Mouse (Mus musculus): ENCODE results near the gene Magi3. TPM values are rescaled to one million over a fixed set of nuclear protein-coding genes. Genes with fewer than 3 reads are reported as not detected.

The Magi3 gene
- total RNA-seq, 2 experiments from 2014 or later = 43.0 to 52.4 TPM

GRCm38 (mm10) chr3:104078725-104079124 is 141.4 kb downstream of the Magi3 start:
- intact Hi-C loops (cut with DNase I) = no loop called here
- DNase-seq (ENCODE audit: low spot score in 2 of 2) = no peak

GRCm38 (mm10) chr3:104069395-104069794 is 150.8 kb downstream of the Magi3 start:
- intact Hi-C loops (cut with DNase I) = no loop called here
- DNase-seq (ENCODE audit: low spot score in 2 of 2) = no peak

- peak; percentile 52 to 54 for DNase-seq (ENCODE audit: low spot score in 2 of 2)
- intact Hi-C loops (cut with DNase I) = no loop called here
Observed at GRCm38 (mm10) chr3:104059001-104059622, 161.1 kb downstream of the Magi3 start.

GRCm38 (mm10) chr3:104032747-104033146 is 187.4 kb downstream of the Magi3 start:
- intact Hi-C loops (cut with DNase I) = no loop called here
- DNase-seq (ENCODE audit: low spot score in 2 of 2) = no peak

GRCm38 (mm10) chr3:104032086-104032485 is 188.1 kb downstream of the Magi3 start:
- no peak for DNase-seq (ENCODE audit: low spot score in 2 of 2)
- intact Hi-C loops (cut with DNase I) = no loop called here

- intact Hi-C loops (cut with DNase I) = no loop called here
- DNase-seq (ENCODE audit: low spot score in 2 of 2) = no peak
Observed at GRCm38 (mm10) chr3:104026938-104027337, 193.2 kb downstream of the Magi3 start.

- DNase-seq (ENCODE audit: low spot score in 2 of 2) = no peak
- intact Hi-C loops (cut with DNase I) = loop anchor here (5.0 kb wide), 2 partner anchors 422 to 442 kb away; no protein-coding TSS in a partner anchor
Observed at GRCm38 (mm10) chr3:104020101-104020500, 200.1 kb downstream of the Magi3 start.

GRCm38 (mm10) chr3:104019453-104019852 is 200.7 kb downstream of the Magi3 start:
- intact Hi-C loops (cut with DNase I) = no loop called here
- DNase-seq (ENCODE audit: low spot score in 2 of 2) = no peak

GRCm38 (mm10) chr3:104017931-104018330 is 202.2 kb downstream of the Magi3 start:
- DNase-seq (ENCODE audit: low spot score in 2 of 2) = no peak
- intact Hi-C loops (cut with DNase I) = no loop called here

- no peak for DNase-seq (ENCODE audit: low spot score in 2 of 2)
- intact Hi-C loops (cut with DNase I) = no loop called here
Observed at GRCm38 (mm10) chr3:104011972-104012371, 208.2 kb downstream of the Magi3 start.

GRCm38 (mm10) chr3:104009924-104010662 is 210.1 kb downstream of the Magi3 start:
- no peak for DNase-seq (ENCODE audit: low spot score in 2 of 2)
- intact Hi-C loops (cut with DNase I) = no loop called here

- intact Hi-C loops (cut with DNase I) = no loop called here
- no peak for DNase-seq (ENCODE audit: low spot score in 2 of 2)
Observed at GRCm38 (mm10) chr3:104007479-104007878, 212.7 kb downstream of the Magi3 start.

- DNase-seq (ENCODE audit: low spot score in 2 of 2) = no peak
- intact Hi-C loops (cut with DNase I) = no loop called here
Observed at GRCm38 (mm10) chr3:104006896-104007466, 213.2 kb downstream of the Magi3 start.

- intact Hi-C loops (cut with DNase I) = no loop called here
- no peak for DNase-seq (ENCODE audit: low spot score in 2 of 2)
Observed at GRCm38 (mm10) chr3:103998724-103999123, 221.4 kb downstream of the Magi3 start.

- intact Hi-C loops (cut with DNase I) = no loop called here
Observed at GRCm38 (mm10) chr3:103991271-103991670, 228.9 kb downstream of the Magi3 start.

GRCm38 (mm10) chr3:103989352-103989751 is 230.8 kb downstream of the Magi3 start:
- intact Hi-C loops (cut with DNase I) = no loop called here
- no peak for DNase-seq (ENCODE audit: low spot score in 2 of 2)

More at GRCm38 (mm10) chr3:103991271-103991670, 228.9 kb downstream of the Magi3 start:
- DNase-seq (ENCODE audit: low spot score in 2 of 2) = no peak

GRCm38 (mm10) chr3:103987831-103988432 is 232.2 kb downstream of the Magi3 start:
- intact Hi-C loops (cut with DNase I) = no loop called here
- DNase-seq (ENCODE audit: low spot score in 2 of 2) = no peak

- DNase-seq (ENCODE audit: low spot score in 2 of 2) = no peak
- intact Hi-C loops (cut with DNase I) = no loop called here
Observed at GRCm38 (mm10) chr3:103985194-103985593, 235.0 kb downstream of the Magi3 start.

GRCm38 (mm10) chr3:103984556-103984955 is 235.6 kb downstream of the Magi3 start:
- DNase-seq (ENCODE audit: low spot score in 2 of 2) = no peak
- intact Hi-C loops (cut with DNase I) = no loop called here

- no peak for DNase-seq (ENCODE audit: low spot score in 2 of 2)
- intact Hi-C loops (cut with DNase I) = no loop called here
Observed at GRCm38 (mm10) chr3:103971157-103971556, 249.0 kb downstream of the Magi3 start.
